Mouse (Mus musculus): ENCODE measurements around the gene Cd209b. TPM values are rescaled to one million over a fixed set of nuclear protein-coding genes. Genes with fewer than 3 reads are reported as not detected.

The Cd209b gene
- not detected in 2 replicates for polyA plus RNA-seq (2015; fragmentation: Nextera tagmentation; extraction: Ambion mirVana)

GRCm38 (mm10) chr8:3926744-3927143 is at the start of gene Cd209b:
Cd209b (minus strand) TSS chr8:3926844.
- Histone ChIP-seq H3K4me2 (no peak within 1 kb of the TSS), H3K9ac (no peak within 1 kb of the TSS), H3K4me3 (replicated peaks) (no peak within 1 kb of the TSS), H3K36me3 (replicated peaks) (no peaks in the 10 kb centered on the region), H3K4me1 (replicated peaks) (no peaks in the 10 kb centered on the region), H3K27me3 (no peaks in the 10 kb centered on the region), H3K9me3 (replicated peaks) (no peaks in the 10 kb centered on the region), H3K27ac (replicated peaks) (no peak within 1 kb of the TSS)
- 65% methylated on average over 3 of the region's 3 CpGs for WGBS (ENCODE audit: insufficient replicate concordance)
- ATAC-seq (ENCODE audit: insufficient read depth) = no peak

GRCm38 (mm10) chr8:3956037-3956436 is 29.4 kb upstream of the Cd209b start:
- Histone ChIP-seq H3K9me3 (replicated peaks) (no peaks in the 10 kb centered on the region), H3K4me1 (replicated peaks) (no peaks in the 10 kb centered on the region), H3K36me3 (replicated peaks) (no peaks in the 10 kb centered on the region), H3K4me3 (replicated peaks) (no peak overlapping the region), H3K4me2 (no peak overlapping the region), H3K27ac (replicated peaks) (no peak overlapping the region), H3K27me3 (no peaks in the 10 kb centered on the region), H3K9ac (no peak overlapping the region)
- WGBS (ENCODE audit: insufficient replicate concordance) = 53% methylated on average over 1 of the region's 1 CpGs
- no peak for ATAC-seq (ENCODE audit: insufficient read depth)

- Histone ChIP-seq H3K9me3 (replicated peaks) (no peaks in the 10 kb centered on the region), H3K4me1 (replicated peaks) (no peaks in the 10 kb centered on the region), H3K27ac (replicated peaks) (no peak within 1 kb of the TSS), H3K9ac (no peak within 1 kb of the TSS), H3K4me2 (no peak within 1 kb of the TSS), H3K36me3 (replicated peaks) (no peaks in the 10 kb centered on the region), H3K4me3 (replicated peaks) (no peak within 1 kb of the TSS), H3K27me3 (no peaks in the 10 kb centered on the region)
- 39% methylated on average over 1 of the region's 1 CpGs for WGBS (ENCODE audit: insufficient replicate concordance)
- ATAC-seq (ENCODE audit: insufficient read depth) = no peak
Observed at GRCm38 (mm10) chr8:3954646-3955045, 28.0 kb upstream of the Cd209b start, which contains the start of gene Cd209c. Cd209c (minus strand) TSS chr8:3954746.

- no peaks in the 10 kb centered on the region for H3K9me3 ChIP-seq (replicated peaks)
- H3K4me3 ChIP-seq (replicated peaks) = no peak overlapping the region
- no peaks in the 10 kb centered on the region for H3K4me1 ChIP-seq (replicated peaks)
- no peak overlapping the region for H3K9ac ChIP-seq
- no peaks in the 10 kb centered on the region for H3K27me3 ChIP-seq
- H3K36me3 ChIP-seq (replicated peaks) = no peaks in the 10 kb centered on the region
- no peak overlapping the region for H3K4me2 ChIP-seq
- no peak for ATAC-seq (ENCODE audit: insufficient read depth)
- H3K27ac ChIP-seq (replicated peaks) = no peak overlapping the region
- WGBS (ENCODE audit: insufficient replicate concordance) = 63% methylated on average over 3 of the region's 3 CpGs
Observed at GRCm38 (mm10) chr8:3940023-3940422, 13.4 kb upstream of the Cd209b start.

- H3K9ac ChIP-seq = no peak within 1 kb of the TSS
- ATAC-seq (ENCODE audit: insufficient read depth) = no peak
- no peaks in the 10 kb centered on the region for H3K27me3 ChIP-seq
- no peak within 1 kb of the TSS for H3K4me3 ChIP-seq (replicated peaks)
- WGBS (ENCODE audit: insufficient replicate concordance) = 52% methylated on average over 4 of the region's 4 CpGs
- H3K36me3 ChIP-seq (replicated peaks) = no peaks in the 10 kb centered on the region
- H3K9me3 ChIP-seq (replicated peaks) = no peaks in the 10 kb centered on the region
- no peak within 1 kb of the TSS for H3K4me2 ChIP-seq
- no peak within 1 kb of the TSS for H3K27ac ChIP-seq (replicated peaks)
- no peaks in the 10 kb centered on the region for H3K4me1 ChIP-seq (replicated peaks)
Observed at GRCm38 (mm10) chr8:3878455-3878854, 48.2 kb downstream of the Cd209b start, which contains the start of gene Cd209d. Cd209d (minus strand) TSS chr8:3878555.

- H3K27ac ChIP-seq (replicated peaks) = no peak overlapping the region
- H3K9me3 ChIP-seq (replicated peaks) = no peaks in the 10 kb centered on the region
- no peaks in the 10 kb centered on the region for H3K36me3 ChIP-seq (replicated peaks)
- WGBS (ENCODE audit: insufficient replicate concordance) = 54% methylated on average over 2 of the region's 2 CpGs
- ATAC-seq (ENCODE audit: insufficient read depth) = no peak
- no peak overlapping the region for H3K9ac ChIP-seq
- H3K4me2 ChIP-seq = no peak overlapping the region
- H3K4me3 ChIP-seq (replicated peaks) = no peak overlapping the region
- no peaks in the 10 kb centered on the region for H3K27me3 ChIP-seq
- no peaks in the 10 kb centered on the region for H3K4me1 ChIP-seq (replicated peaks)
Observed at GRCm38 (mm10) chr8:3876121-3876520, 50.5 kb downstream of the Cd209b start.

Other genes with a start within 250 kb of the Cd209b start
- 0.05 and 0.08 TPM in 2 replicates for gene Fcer2a, start 232.7 kb downstream of the Cd209b start, polyA plus RNA-seq (2015; fragmentation: Nextera tagmentation; extraction: Ambion mirVana)
- 6.7 and 9.3 TPM in 2 replicates for gene Clec4g, start 206.2 kb downstream of the Cd209b start, polyA plus RNA-seq (2015; fragmentation: Nextera tagmentation; extraction: Ambion mirVana)
- gene Cd209a, start 177.9 kb downstream of the Cd209b start, polyA plus RNA-seq (2015; fragmentation: Nextera tagmentation; extraction: Ambion mirVana) = 0.18 and 0.23 TPM in 2 replicates
- not detected in 2 replicates for gene Cd209e, start 72.5 kb downstream of the Cd209b start, polyA plus RNA-seq (2015; fragmentation: Nextera tagmentation; extraction: Ambion mirVana)
- gene Cd209d, start 48.3 kb downstream of the Cd209b start, polyA plus RNA-seq (2015; fragmentation: Nextera tagmentation; extraction: Ambion mirVana) = 0.13 TPM in 1 of 2 replicates, not detected in the other
- 0.09 and 0.14 TPM in 2 replicates for gene Cd209c, start 27.9 kb upstream of the Cd209b start, polyA plus RNA-seq (2015; fragmentation: Nextera tagmentation; extraction: Ambion mirVana)
- 1.4 and 1.9 TPM in 2 replicates for gene Cd209f, start 179.0 kb upstream of the Cd209b start, polyA plus RNA-seq (2015; fragmentation: Nextera tagmentation; extraction: Ambion mirVana)
- 0.10 TPM in 1 of 2 replicates, not detected in the other for gene Cd209g, start 207.3 kb upstream of the Cd209b start, polyA plus RNA-seq (2015; fragmentation: Nextera tagmentation; extraction: Ambion mirVana)
- 4.9 and 6.0 TPM in 2 replicates for gene Evi5l, start 239.7 kb upstream of the Cd209b start, polyA plus RNA-seq (2015; fragmentation: Nextera tagmentation; extraction: Ambion mirVana)